Mouse (Mus musculus) mammary gland, adult 2 months (tissue): ENCODE results near the gene Prkaa1. TPM values are rescaled to one million over a fixed set of nuclear protein-coding genes. Genes with fewer than 3 reads are reported as not detected.

Source experiments
- polyA plus RNA-seq: library from polyadenylated mRNA; depleted of rRNA; stranded (reverse); fragments of >200 nt; gene quantifications from 2 replicates; pipeline ENCODE4 v1.2.3, GENCODE M21; 2012; ENCODE audit warnings: low replicate concordance; rRNA removed

Gene Prkaa1
- 3.7 and 9.7 TPM in 2 replicates for polyA plus RNA-seq

GRCm38 (mm10) chr15:5143361-5144020 is at the start of gene Prkaa1:
TSS of gene Prkaa1 (plus strand) at chr15:5143861.

GRCm38 (mm10) chr15:5107686-5108654 is 35.7 kb upstream of the Prkaa1 start, which contains the start of gene Card6:
TSS of gene Card6 (minus strand) at chr15:5108539.

GRCm38 (mm10) chr15:5116270-5117030 is 27.2 kb upstream of the Prkaa1 start, which contains the start of gene Rpl37:
TSS of gene Rpl37 (plus strand) at chr15:5116645.

GRCm38 (mm10) chr15:5185366-5186292 is 42.0 kb downstream of the Prkaa1 start, which contains the start of gene Ttc33:
TSS of gene Ttc33 (plus strand) at chr15:5185525.

Other genes with a start within 250 kb of the Prkaa1 start
- not detected in 2 replicates for gene Mroh2b, start 245.1 kb upstream of the Prkaa1 start, polyA plus RNA-seq
- gene C7, start 80.1 kb upstream of the Prkaa1 start, polyA plus RNA-seq, result 0.36 and 1.0 TPM in 2 replicates
- 5.6 and 6.6 TPM in 2 replicates for gene Card6, start 35.3 kb upstream of the Prkaa1 start, polyA plus RNA-seq
- 451 and 472 TPM in 2 replicates for gene Rpl37, start 27.2 kb upstream of the Prkaa1 start, polyA plus RNA-seq
- 2.7 and 9.1 TPM in 2 replicates for gene Ttc33, start 41.7 kb downstream of the Prkaa1 start, polyA plus RNA-seq
- gene Ptger4, start 100.3 kb downstream of the Prkaa1 start, polyA plus RNA-seq, result 15.1 and 31.7 TPM in 2 replicates